Mouse (Mus musculus) c-Kit-positive CD71-positive TER-119-negative erythroid progenitor cells, embryonic 14.5 days (primary cell): ENCODE measurements around the gene Slc16a9.
"Not testable (repeated sequence)": the region's sequence is repeated elsewhere in the genome, so short reads cannot be mapped to it uniquely, and the experiment has no call there.

Source experiments
- DNase-seq: peaks from one replicate; pipeline ENCODE4 v3.0.0-alpha.2; 2013; ENCODE audit warnings: low read depth

Slc16a9 gene

DNA sequence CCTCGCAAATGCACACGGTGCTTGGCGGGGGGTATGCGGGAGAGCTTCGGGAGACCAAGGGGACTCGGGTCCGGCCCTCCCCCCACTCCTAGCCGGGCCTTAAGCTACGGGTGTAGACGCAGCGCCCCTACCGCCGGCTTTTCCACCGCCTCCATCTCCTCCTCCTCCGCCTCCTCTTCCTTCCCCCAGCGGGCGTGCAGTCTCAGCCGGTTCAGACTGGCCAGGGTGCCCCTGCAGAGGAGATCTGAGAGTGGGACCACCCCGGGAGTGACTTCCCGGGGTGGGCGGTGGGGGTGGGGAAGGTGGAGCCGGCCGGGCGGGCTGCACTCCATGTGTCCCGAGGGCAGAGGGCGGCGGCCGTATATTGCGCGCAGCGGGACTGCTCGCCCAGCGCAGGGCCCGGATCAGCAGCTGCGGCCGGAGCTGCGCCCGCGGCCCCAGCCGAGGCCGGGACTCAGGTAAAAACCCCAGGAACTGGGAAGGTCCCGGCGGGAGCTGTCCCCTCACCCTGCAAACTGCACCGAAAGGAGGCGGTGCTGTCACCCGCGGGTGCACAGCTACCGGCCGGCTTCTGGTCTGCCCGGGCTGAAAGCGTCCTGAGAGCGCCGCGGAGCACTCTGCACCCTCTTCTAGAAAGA lies at the start of gene Slc16a9:
Slc16a9 (plus strand) TSS at position 180 of the 638 bp plus-strand sequence.
- DNase-seq: no peak

- DNase-seq: no peak
Observed at GRCm38 (mm10) chr10:70195279-70195678, 49.6 kb upstream of the Slc16a9 start.

- no peak for DNase-seq
Observed at GRCm38 (mm10) chr10:70195786-70196185, 49.1 kb upstream of the Slc16a9 start.

DNA sequence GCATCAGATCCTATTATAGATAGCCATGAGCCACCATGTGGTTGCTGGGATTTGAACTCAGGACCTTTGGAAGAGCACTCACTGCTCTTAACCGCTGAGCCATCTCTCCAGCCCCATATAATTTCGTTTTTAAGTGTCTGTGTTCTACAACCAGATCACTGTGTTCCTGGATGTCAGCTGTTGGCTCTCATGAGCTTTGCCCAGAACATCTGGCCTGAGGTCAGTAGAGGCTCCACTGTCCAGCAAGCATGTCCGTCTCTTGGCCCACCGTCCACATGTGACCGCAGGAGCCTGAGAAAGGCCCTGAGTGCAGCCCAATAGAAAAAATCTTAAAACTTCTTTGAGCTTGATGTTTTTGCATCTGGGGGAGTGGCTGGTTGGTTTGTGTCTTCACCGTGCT lies 48.2 kb upstream of the Slc16a9 start:
- DNase-seq: no peak

DNA sequence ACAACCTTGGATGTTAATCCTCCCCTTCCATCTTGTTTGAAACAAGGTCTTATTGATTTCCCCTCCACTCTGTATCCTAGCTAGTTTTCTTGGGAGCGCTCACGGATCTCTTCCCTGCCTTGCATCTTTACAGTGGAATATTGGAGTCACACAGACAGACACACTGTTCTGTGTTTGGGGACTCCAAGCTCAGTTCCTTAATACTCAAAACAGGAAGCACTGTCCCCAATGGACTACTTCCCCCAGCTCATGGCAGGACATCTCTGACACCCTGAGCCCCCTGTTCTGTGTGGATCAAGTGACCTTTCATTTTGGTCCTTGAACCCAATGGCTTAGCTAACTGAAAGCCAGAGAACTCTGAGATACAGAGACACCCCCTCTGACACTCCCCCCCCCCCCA lies 47.3 kb upstream of the Slc16a9 start:
- no peak for DNase-seq

DNA sequence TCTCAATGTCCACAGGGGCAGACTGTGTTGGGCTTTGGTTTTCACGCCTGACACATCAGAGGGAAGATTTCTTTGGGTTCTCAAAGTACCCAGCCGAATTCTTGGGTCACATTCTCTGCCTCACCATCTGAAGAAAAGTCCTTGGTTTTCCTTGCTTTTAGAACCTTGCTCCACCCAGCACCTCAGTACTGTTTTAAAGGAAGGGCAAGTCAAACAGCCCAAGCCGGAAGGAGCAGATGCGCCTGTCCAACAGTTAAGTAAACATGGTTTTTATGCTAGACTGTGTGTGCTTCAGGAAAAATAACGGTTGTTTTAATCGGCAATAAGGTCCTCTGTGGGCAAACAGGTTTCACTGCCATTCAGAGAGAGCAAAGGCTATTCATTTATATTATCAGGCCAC lies 46.9 kb upstream of the Slc16a9 start:
- DNase-seq: no peak

- no peak for DNase-seq
Observed at GRCm38 (mm10) chr10:70198951-70199463, 45.9 kb upstream of the Slc16a9 start.

GRCm38 (mm10) chr10:70199466-70200210 lies 45.3 kb upstream of the Slc16a9 start:
- no peak for DNase-seq

DNA sequence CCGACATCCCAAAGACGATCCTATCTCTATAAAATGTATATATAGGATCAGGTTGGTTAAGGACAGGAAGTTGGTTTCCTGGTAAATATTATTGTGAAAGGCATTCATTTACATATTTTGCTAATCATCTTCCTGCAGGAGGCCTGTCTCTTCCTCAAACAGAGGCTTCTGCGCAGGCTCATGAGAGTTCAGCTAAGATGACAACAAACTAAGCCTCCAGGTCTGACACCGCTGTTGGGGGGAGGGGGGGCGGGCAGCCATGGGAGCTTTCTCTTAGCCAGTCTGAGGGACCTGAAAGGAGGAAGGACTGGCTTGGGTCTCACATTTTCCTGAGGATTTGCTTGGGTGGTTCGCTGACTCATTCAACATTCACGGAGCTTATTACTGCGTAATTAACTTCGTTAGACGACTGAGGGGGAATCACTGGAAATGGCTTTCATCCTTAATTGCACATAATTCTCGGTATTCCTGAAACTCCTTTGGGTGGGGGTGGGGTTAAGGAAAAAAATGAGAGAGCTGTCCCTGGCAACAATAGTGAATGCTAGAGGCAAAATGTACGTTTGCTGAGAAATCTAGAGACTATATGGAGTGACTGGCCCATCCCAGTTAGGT lies 43.9 kb upstream of the Slc16a9 start:
- DNase-seq: no peak

GRCm38 (mm10) chr10:70204505-70205399 lies 40.1 kb upstream of the Slc16a9 start, which contains the start of gene Mrln:
TSS of gene Mrln (plus strand) at chr10:70204664.
- DNase-seq: no peak

DNA sequence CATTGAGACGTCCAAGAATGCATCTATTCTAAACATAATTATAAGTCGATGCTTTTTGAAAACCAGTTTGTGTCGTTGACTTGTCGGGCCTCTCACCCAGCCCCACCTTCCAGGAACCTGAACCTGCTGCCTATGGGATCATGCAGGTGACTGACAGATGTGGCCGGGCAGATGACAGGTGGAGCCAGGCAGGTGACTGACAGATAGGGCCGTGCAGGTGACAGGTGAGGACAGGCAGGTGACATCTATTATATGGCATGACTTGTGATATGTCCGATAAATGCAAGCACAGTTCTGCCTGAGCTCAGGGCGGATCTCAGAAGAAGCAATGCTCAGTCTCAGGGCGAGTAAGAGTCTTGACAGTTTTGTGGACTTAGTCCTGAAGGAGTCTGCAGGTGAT lies 33.6 kb upstream of the Slc16a9 start:
- DNase-seq: no peak

DNA sequence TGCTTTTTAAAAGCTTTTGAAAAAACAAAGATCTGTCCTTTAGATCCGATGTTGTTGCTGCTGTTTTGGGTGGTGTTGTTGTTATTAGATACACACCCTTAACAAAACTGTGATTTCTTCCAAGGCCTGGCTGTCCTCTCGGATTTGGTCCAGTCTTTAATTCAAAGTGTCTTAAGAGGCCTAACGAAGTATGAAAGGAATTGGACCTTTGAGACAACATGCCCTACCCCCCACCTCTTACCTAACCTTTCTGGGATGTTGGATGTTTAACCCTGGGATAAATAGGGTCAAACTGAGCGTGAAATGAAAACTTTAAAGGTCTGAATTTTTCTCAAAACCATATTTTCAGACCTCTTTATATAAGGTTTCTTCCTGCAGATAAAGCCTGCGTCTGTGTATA lies 23.9 kb upstream of the Slc16a9 start:
- DNase-seq: no peak

- not testable (repeated sequence) for DNase-seq
Observed at GRCm38 (mm10) chr10:70222231-70222630, 22.7 kb upstream of the Slc16a9 start.

DNA sequence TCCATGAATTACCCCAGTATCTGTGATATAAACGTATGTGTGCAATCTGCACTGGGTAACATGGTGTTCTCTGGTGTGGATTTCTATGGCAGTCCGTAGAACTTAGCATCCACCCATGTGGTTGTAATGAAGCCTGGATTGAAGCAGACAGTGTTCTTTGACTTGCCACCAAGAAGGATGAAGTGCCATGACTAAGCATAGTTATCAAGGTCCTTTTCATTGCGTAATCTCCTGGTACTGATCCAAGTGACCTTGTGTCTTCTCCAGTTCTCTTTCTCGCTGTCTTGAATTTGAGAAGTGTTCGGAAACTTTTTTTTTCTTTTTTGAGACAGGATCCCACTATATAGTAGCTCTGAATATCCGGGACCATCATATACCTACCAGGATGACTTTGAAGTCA lies 20.3 kb upstream of the Slc16a9 start:
- DNase-seq: no peak

DNA sequence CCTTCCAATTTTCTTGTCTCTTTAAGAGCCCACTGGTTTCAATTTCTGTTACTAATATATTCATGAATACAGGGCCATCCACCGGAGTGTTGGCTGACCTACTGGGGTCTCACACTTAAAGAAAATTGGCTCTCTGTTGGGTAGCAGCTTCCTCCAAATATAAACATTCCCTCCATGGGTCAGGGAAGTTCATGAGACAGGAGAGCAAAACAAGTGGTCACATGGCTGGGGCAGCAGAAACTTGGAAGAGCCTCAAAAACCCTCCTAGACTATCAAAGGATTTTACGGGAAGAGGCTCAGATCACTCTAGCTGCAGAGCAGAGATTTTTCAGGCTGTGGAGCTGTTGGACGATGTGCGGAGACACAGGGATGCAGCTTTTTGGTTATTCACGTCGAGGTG lies 19.1 kb upstream of the Slc16a9 start:
- DNase-seq: no peak

GRCm38 (mm10) chr10:70226608-70227007 lies 18.3 kb upstream of the Slc16a9 start:
- no peak for DNase-seq

GRCm38 (mm10) chr10:70230352-70230751 lies 14.5 kb upstream of the Slc16a9 start:
- no peak for DNase-seq

- DNase-seq: no peak
Observed at GRCm38 (mm10) chr10:70237936-70238335, 7.0 kb upstream of the Slc16a9 start.

DNA sequence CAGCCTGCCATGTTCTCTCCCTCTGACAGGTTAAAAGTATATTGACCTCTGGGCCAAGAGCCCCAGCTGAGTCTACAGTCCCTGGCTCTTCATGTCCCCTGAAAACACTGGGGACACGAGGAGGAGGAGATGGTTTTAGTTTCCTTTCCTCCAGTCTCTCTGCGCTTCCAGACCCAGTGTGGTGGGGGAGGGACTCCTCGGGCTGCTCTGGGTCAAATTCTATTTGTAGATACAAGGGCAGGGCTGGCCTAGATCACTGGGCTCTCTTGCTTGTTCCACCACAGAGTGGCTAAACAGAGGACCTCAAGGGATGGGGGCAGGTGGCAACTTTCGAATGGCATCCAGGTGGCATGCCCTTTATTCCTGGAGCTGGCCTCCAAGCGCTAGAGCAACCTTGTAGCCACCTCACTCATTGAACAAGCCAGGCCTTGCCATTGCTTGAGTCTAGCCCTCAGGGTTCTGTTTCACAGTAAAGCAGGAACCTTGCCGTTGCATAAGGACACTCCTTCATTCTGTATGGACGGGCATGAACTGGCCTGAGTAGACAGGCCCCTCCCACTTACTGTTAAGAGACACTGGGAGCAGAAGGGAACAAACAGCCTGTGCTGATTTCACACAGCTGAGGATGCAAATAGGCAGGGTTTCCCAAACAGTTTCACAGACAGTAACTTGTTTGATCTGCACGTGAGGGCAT lies 2.0 kb upstream of the Slc16a9 start:
- no peak for DNase-seq

DNA sequence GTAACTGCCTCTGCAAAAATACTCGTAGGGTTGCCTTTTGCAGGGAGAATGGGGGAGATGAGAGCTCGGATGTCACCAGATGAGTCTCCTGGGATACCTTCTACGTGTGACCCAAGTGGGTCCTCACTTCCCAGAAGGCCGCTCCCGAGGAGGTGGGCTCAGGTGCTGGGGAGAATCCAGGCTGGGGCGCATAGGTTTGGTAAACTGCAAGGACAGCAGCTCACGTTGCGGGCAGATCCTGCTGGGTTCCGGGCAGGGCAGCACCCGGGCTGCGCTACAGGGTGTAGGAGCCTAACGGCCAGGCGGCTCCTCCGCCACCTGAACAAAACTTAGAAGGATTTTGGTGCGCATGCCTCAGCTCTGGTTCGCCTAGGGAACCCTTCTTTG lies 652 bp downstream of the Slc16a9 start:
- DNase-seq: no peak

- no peak for DNase-seq
Observed at GRCm38 (mm10) chr10:70246076-70246475, 1.2 kb downstream of the Slc16a9 start.
